Mouse (Mus musculus): ENCODE data around the gene Slirp.

The Slirp gene

GRCm38 (mm10) chr12:87443700-87444122 lies at the start of gene Slirp, which contains the start of gene Alkbh1:
Slirp (plus strand) TSS chr12:87443896.
Alkbh1 (minus strand) TSS chr12:87444017.
- DNase-seq (ENCODE audit: low read depth, low spot score) = peak; percentile 87

DNA sequence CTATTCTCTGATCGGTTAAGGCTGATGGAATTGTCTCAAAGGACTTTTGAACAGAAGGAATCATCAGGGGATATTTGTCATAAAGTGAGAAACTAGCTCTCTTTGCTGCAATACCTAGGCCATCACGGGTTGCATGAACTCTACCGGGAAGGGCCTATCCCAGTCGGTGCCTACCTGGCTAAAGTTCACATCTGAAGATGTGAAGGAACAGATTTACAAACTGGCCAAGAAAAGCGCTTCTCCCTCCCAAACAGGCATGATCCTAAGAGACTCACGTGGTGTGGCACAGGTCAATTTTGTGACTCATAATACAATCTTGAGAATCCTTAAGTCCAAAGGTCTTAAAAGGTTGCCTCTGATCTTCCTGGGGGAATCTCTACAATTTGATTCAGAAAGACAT lies 49.4 kb upstream of the Slirp start:
- DNase-seq (ENCODE audit: low read depth, low spot score) = no peak

GRCm38 (mm10) chr12:87397126-87397525 lies 46.6 kb upstream of the Slirp start:
- DNase-seq (ENCODE audit: low read depth, low spot score) = no peak

DNA sequence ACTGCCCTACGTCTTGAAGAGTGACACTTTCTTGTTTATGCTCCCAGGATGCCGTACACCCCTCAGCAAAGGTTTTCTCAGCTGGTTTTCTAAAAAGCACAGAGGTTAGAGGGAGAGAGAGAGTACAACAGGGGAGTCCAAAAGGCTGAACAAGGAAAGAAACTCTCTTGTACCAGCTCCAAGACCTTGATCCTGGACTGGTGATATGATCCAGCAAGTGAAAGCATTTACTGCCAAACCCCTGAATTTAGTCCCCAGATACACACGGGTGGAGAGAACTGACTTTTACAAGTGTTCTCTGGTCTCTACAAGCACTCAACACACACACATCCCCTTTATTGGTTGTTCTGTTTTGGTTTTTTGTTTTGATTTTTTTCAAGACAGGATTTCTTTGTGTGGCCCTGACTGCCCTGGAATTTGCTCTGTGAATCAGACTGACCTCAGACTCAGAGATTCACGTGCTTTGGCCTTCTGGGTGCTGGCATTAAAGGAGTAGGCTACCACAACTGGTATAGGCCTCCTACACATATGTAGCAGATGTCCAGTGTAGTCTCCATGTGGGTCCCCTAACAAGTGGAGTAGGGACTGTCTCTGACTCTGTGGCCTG lies 45.8 kb upstream of the Slirp start:
- no peak for DNase-seq (ENCODE audit: low read depth, low spot score)

GRCm38 (mm10) chr12:87399119-87399819 lies 44.4 kb upstream of the Slirp start:
- no peak for DNase-seq (ENCODE audit: low read depth, low spot score)

- no peak for DNase-seq (ENCODE audit: low read depth, low spot score)
These were observed 41.8 kb upstream of the Slirp start for GRCm38 (mm10) chr12:87401883-87402282.

- no peak for DNase-seq (ENCODE audit: low read depth, low spot score)
These were observed 38.5 kb upstream of the Slirp start for GRCm38 (mm10) chr12:87405165-87405564.

DNA sequence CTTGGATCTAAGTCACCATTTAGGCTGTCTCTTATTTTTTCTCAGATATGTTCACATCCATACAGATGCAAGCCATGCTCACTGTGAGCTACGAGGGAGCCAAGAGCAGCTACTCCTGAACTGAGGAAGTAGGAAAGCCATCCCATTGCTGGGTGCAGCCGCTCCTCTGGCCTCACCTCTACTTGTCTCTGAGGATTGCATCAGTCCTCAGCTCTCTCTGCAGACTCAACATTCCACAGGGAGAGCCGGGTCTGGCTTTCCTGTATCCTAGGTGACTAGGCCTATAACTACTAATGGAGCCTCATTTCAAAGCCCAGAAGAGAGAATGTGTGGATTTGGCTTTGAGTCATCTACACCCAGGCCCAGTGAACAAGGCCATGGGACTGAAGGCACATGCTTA lies 38.0 kb upstream of the Slirp start:
- DNase-seq (ENCODE audit: low read depth, low spot score) = no peak

- no peak for DNase-seq (ENCODE audit: low read depth, low spot score)
These were observed 35.7 kb upstream of the Slirp start for GRCm38 (mm10) chr12:87407869-87408605.

DNA sequence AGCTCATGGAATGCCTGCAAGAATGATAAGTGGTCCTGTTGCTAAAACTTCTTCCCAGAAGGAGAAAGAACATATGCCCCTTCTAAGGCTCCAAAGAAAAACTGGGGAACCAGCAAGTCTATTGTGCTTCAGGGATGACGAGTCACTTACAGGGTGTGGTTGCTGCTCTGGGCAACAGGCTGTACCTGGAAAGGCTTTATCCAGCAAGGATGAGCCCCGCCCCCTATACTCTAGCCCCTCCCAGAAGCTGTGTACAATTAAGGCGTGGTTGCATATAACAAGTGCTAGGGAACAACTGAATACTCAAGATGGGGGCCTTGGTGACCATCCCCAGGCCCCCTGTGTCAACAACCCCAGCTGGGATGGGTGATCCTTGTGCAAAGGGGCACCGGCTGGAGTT lies 34.6 kb upstream of the Slirp start:
- DNase-seq (ENCODE audit: low read depth, low spot score) = no peak

DNA sequence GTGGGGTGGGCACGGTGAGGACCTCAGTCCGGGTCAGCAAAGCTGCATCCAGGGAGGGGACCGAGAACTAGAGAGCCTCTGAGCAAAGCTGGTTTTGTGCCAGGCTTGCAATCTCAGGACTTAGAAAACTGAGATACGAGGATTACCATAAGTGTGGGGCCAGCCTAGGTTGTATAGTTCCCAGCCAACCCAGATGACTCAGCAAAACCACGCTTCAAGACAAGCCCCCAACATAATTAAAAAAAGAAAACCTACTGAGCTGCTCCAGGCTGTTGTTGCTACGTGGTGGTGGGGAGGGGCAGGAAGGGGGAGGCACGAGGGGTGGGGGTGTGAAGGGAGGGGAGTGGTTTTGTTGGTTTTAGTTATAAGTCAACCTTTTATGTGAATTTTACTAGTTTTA lies 32.7 kb upstream of the Slirp start:
- no peak for DNase-seq (ENCODE audit: low read depth, low spot score)

DNA sequence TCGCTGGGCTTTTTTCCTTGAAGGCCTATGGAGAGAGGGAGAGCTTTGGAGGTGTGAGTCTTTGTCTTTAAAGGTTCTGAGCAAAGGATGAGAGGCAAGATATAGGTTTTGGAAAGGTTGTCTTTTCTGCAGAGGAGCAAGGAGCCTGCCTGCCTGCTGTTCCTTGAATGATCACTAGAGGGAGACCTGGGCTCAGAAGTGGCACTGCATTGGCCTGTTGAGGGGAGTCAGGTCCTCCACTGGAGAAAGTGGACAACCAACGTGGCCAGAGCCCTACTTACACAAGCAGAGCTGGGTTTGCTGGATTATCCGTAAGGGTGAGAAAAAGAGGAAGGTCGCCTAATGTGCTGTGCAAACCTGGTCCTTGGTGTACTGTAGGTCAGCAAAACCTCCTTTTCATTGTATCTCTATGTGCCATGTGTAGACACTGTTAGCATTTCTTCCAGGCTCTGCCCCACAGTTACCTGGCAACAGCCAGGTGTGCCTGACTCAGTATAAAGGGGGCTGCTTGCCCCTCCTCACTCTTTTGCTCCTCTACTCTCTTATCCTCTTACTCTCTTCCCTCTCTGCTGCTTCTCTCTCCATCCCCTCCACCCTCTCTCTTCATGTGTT lies 30.4 kb upstream of the Slirp start:
- DNase-seq (ENCODE audit: low read depth, low spot score) = peak; percentile 45

DNA sequence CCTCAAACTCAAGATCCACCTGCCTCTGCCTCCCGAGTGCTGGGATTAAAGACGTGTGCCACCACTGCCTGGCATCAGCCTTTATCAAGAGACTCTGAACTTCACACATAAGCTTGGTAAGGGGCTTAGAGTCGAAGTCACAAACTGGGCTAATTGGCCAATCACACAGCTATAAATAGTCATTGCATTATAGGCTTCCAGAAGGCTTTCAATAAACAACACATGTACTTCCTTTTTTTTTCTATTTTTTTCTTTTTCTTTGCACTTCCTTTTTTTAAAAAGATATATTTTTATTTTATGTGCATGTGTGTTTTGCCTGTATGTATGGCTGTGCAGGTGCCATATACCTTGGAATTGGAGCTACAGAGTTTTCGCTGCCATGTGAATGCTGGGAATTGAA lies 28.3 kb upstream of the Slirp start:
- no peak for DNase-seq (ENCODE audit: low read depth, low spot score)

DNA sequence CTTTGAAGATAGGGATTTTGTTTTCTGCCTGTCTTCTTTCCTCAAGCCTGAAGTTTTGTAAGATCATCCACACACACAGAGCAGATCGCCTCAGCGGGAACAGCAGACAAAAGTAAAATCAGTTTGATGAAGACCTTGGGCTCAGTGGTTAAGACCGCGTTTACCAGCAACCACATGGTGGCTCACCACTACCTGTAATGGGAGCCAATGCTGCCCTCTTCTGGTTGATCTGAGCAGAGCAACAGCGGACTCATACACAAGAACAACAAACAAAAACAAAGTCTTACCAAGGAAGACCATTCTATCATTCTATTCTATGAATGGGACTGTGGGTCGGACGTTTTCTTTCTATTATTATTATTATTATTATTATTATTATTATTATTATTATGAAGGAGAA lies 27.0 kb upstream of the Slirp start:
- DNase-seq (ENCODE audit: low read depth, low spot score) = no peak

GRCm38 (mm10) chr12:87418921-87419320 lies 24.8 kb upstream of the Slirp start:
- no peak for DNase-seq (ENCODE audit: low read depth, low spot score)

DNA sequence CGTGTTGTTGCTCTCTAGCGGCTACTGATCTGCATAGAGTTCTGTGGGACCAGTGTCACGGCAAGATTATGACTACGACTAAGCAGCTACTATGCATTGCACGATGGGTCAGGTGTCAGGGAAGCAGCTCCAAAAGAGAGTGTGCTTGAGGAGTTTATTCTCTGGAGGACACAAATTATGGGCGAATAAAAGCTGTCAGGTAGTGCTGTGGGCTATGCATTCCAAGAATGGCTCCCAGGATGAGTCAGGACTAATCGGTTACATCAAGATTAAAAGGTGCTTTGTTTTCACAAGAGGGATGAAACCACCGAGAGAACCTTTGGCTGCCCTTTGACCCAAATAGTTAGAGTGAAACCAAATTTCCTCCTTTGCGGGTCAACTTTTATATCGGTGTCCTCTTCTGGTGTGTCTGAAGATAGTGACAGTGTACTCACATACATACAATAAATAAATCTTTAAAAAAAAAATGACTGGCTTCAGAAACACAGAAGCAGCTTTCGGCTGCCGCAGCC lies 23.7 kb upstream of the Slirp start:
- no peak for DNase-seq (ENCODE audit: low read depth, low spot score)

- DNase-seq (ENCODE audit: low read depth, low spot score) = no peak
These were observed 21.8 kb upstream of the Slirp start for GRCm38 (mm10) chr12:87421708-87422507.

- DNase-seq (ENCODE audit: low read depth, low spot score) = no peak
These were observed 20.0 kb upstream of the Slirp start for GRCm38 (mm10) chr12:87423700-87424099.

- no peak for DNase-seq (ENCODE audit: low read depth, low spot score)
These were observed 19.2 kb upstream of the Slirp start for GRCm38 (mm10) chr12:87424516-87424915.

- DNase-seq (ENCODE audit: low read depth, low spot score) = no peak
These were observed 17.2 kb upstream of the Slirp start for GRCm38 (mm10) chr12:87426354-87427031.

DNA sequence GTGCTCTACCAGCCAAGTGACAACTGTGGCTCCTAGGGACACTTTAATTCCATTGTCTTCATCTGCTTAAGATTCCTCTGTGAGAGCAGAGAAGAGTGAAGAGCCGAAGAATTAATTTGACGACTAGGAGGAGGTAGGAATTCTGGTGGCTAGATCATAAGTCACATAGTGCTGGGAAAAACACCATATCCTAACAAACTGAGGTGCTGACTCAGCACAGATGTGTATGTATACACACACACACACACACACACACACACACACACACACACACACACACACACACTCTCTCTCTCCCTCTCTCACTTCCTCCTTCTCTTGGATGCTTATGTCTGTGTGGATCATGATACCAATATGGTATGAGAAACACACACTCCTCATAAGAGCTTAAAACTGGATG lies 15.4 kb upstream of the Slirp start:
- no peak for DNase-seq (ENCODE audit: low read depth, low spot score)

Measured in retina, adult 2 months (tissue).